Mouse (Mus musculus) spleen, adult 2 months (tissue): ENCODE results near the gene Cab39.

Experiments
- CTCF ChIP-seq: fragments of 200-500 bp; IDR thresholded peaks from 2 replicates; pipeline ENCODE4 v1.5.1; 2011; ENCODE audit warnings: mild to moderate bottlenecking, inconsistent platforms; ENCODE audit not compliant: insufficient read depth, insufficient read length, insufficient replicate concordance; ENCODE audit errors: extremely low read depth
- POLR2A ChIP-seq: fragments of 200-500 bp; IDR thresholded peaks from 2 replicates; pipeline ENCODE4 v1.6.1; 2011; ENCODE audit warnings: low read depth, low read length, inconsistent platforms

GRCm38 (mm10) chr1:85857261-85857754, 64.1 kb downstream of the Cab39 start:
- TF ChIP-seq CTCF (no peak), POLR2A (no peak)
